In the genomic region with DNA sequence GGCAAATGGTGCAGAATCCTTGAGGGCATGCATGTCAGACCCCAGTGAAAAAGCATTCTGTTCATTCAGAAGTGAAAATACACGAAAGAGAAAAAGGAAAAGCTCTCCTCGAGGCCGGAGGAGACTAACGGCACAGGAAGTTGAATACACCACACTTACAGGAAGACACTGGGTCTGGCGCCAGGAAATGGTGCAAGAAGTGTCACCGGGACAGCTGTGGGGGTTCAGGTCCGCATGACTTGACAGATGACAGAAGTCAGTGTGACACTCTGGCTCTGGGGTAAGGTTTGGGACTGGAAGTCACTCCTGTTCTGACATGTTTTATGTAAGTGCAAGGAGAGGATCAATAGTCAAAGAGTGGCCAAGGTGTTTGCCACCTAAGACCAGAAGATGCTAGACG, we compare ENCODE assay signal across 8 mouse cellular contexts. TPM values are rescaled to one million over a fixed set of nuclear protein-coding genes. Genes with fewer than 3 reads are reported as not detected.
A peak's percentile ranks its signal among the peaks of the same experiment; 100 is the strongest.
DNase-seq lines count a peak whose midpoint lies in the region; ATAC-seq lines count a peak whose summit lies in the region.

No protein-coding gene starts in this region.

- DNase-seq in heart, adult 11 months, result peak; percentile 95
- DNase-seq in heart, postnatal 36 days, result no peak
- DNase-seq in kidney, postnatal 36 days, result peak; percentile 65 to 71
- DNase-seq in gastrocnemius, adult 18-20 months (ENCODE audit: low spot score), result no peak
- no peak for DNase-seq in gastrocnemius, postnatal 25 days
- no peak for DNase-seq in urinary bladder, postnatal 36 days (ENCODE audit: low spot score in 2 of 2)

- intact Hi-C loops in heart, postnatal 36 days (cut with DNase I), result no loop called here

- peak; percentile 94 for ATAC-seq in activated CD4-positive, CD25-positive, alpha-beta regulatory T cell, adult 4 months
- ATAC-seq in megakaryocyte progenitor cell, adult 5-6 weeks (replicated peaks; ENCODE audit: poor library complexity), result peak; percentile 87

RNA-seq across cellular contexts. Expression of a gene that starts 11.6 kb away (rescaled TPM):
- total RNA-seq in heart, postnatal 36 days (2021), result under 1 TPM; 0.60 to 0.86 TPM
- polyA plus RNA-seq in activated CD4-positive, CD25-positive, alpha-beta regulatory T cell, adult 4 months (2017; shearing (Covaris generic)), result under 1 TPM; 0.42 to 0.46 TPM
- not detected in 2 replicates for total RNA-seq in megakaryocyte progenitor cell, adult 5-6 weeks (2015)
- not detected in 2 replicates for total RNA-seq in megakaryocyte progenitor cell, adult 5-6 weeks (2017)
- total RNA-seq in gastrocnemius, adult 18-20 months (2021), result under 1 TPM; 0.27 to 0.31 TPM
- under 1 TPM; 0.36 to 0.48 TPM for total RNA-seq in gastrocnemius, postnatal 25 days (2021)

RNA-seq across cellular contexts. Expression of a gene that starts 11.9 kb away (rescaled TPM):
- total RNA-seq in heart, postnatal 36 days (2021), result 10 to 100 TPM; 17.0 to 22.3 TPM
- 1 to 10 TPM; 1.2 to 1.8 TPM for polyA plus RNA-seq in activated CD4-positive, CD25-positive, alpha-beta regulatory T cell, adult 4 months (2017; shearing (Covaris generic))
- total RNA-seq in megakaryocyte progenitor cell, adult 5-6 weeks (2015), result 1.2 and 2.0 TPM in 2 replicates
- total RNA-seq in megakaryocyte progenitor cell, adult 5-6 weeks (2017), result 1.4 and 2.1 TPM in 2 replicates
- total RNA-seq in gastrocnemius, adult 18-20 months (2021), result 1 to 10 TPM; 1.9 to 3.0 TPM
- 1 to 10 TPM; 3.2 to 3.9 TPM for total RNA-seq in gastrocnemius, postnatal 25 days (2021)

RNA-seq across cellular contexts. Expression of a gene that starts 23.6 kb away (rescaled TPM):
- total RNA-seq in heart, postnatal 36 days (2021), result 1 to 10 TPM; 9.5 to 9.7 TPM
- 1 to 10 TPM; 2.3 to 2.9 TPM for polyA plus RNA-seq in activated CD4-positive, CD25-positive, alpha-beta regulatory T cell, adult 4 months (2017; shearing (Covaris generic))
- 3.7 and 4.6 TPM in 2 replicates for total RNA-seq in megakaryocyte progenitor cell, adult 5-6 weeks (2015)
- total RNA-seq in megakaryocyte progenitor cell, adult 5-6 weeks (2017), result 2.5 and 4.7 TPM in 2 replicates
- 1 to 10 TPM; 4.9 to 6.7 TPM for total RNA-seq in gastrocnemius, adult 18-20 months (2021)
- 1 to 10 TPM; 2.8 to 3.7 TPM for total RNA-seq in gastrocnemius, postnatal 25 days (2021)

Comparison
In these comparisons a context has a peak if more than half of its experiments do, and no peak if none do; other contexts are left out.
1. DNase-seq: peak in heart, adult 11 months (single experiment) and kidney, postnatal 36 days (2 of 2); none in heart, postnatal 36 days (0 of 2), gastrocnemius, adult 18-20 months (single experiment), gastrocnemius, postnatal 25 days (single experiment) and urinary bladder, postnatal 36 days (0 of 2).